Mouse (Mus musculus) urinary bladder, postnatal 4 days (tissue): Measurements from ENCODE around the gene Prrc2a.
"Not testable (repeated sequence)": the region's sequence is repeated elsewhere in the genome, so short reads cannot be mapped to it uniquely, and the experiment has no call there.

ENCODE experiments used
- DNase-seq, 2 experiments: peaks; one replicate each; pipeline ENCODE4 v3.0.0; 2021 to 2022; ENCODE audit warnings: low spot score in 2 of 2

The Prrc2a gene

GRCm38 (mm10) chr17:35133517-35133916 lies 31.2 kb downstream of the Prrc2a start:
- no peak for DNase-seq

GRCm38 (mm10) chr17:35132174-35132560 lies 32.5 kb downstream of the Prrc2a start:
- DNase-seq, result no peak

- DNase-seq, result no peak
Measured at GRCm38 (mm10) chr17:35131500-35132173, 33.1 kb downstream of the Prrc2a start, which contains the start of gene Apom. Gene Apom, minus strand, starts transcription at chr17:35132050.

GRCm38 (mm10) chr17:35131038-35131437 lies 33.7 kb downstream of the Prrc2a start:
- no peak for DNase-seq

- DNase-seq, result no peak
Measured at GRCm38 (mm10) chr17:35128996-35129395, 35.7 kb downstream of the Prrc2a start.

- DNase-seq, result no peak
Measured at GRCm38 (mm10) chr17:35127017-35127416, 37.7 kb downstream of the Prrc2a start.

GRCm38 (mm10) chr17:35126206-35126611 lies 38.5 kb downstream of the Prrc2a start, which contains the start of gene D17H6S53E:
Gene D17H6S53E, plus strand, starts transcription at chr17:35126373.
- peak in 1 of 2 experiments; percentile 72 for DNase-seq

GRCm38 (mm10) chr17:35125578-35125977 lies 39.1 kb downstream of the Prrc2a start:
- DNase-seq, result no peak

GRCm38 (mm10) chr17:35125081-35125480 lies 39.6 kb downstream of the Prrc2a start:
- no peak for DNase-seq

- DNase-seq, result not testable (repeated sequence)
Measured at GRCm38 (mm10) chr17:35124261-35124896, 40.3 kb downstream of the Prrc2a start.

- not testable (repeated sequence) for DNase-seq
Measured at GRCm38 (mm10) chr17:35123287-35123686, 41.4 kb downstream of the Prrc2a start.

- no peak for DNase-seq
Measured at GRCm38 (mm10) chr17:35121871-35122303, 42.8 kb downstream of the Prrc2a start, which contains the start of gene Csnk2b. Gene Csnk2b, minus strand, starts transcription at chr17:35122053.

GRCm38 (mm10) chr17:35121143-35121799 lies 43.4 kb downstream of the Prrc2a start, which contains the start of gene Gpank1:
Gene Gpank1, plus strand, starts transcription at chr17:35121455.
- DNase-seq, result peak; percentile 98

- DNase-seq, result peak in 1 of 2 experiments; percentile 36
Measured at GRCm38 (mm10) chr17:35120745-35121142, 44.0 kb downstream of the Prrc2a start.

GRCm38 (mm10) chr17:35115046-35116019 lies 49.4 kb downstream of the Prrc2a start, which contains the start of gene Ly6g5b:
Gene Ly6g5b, minus strand, starts transcription at chr17:35115428.
- no peak for DNase-seq

GRCm38 (mm10) chr17:35111774-35112173 lies 52.9 kb downstream of the Prrc2a start:
- DNase-seq, result no peak

- no peak for DNase-seq
Measured at GRCm38 (mm10) chr17:35108097-35108496, 56.6 kb downstream of the Prrc2a start, which contains the start of gene Ly6g5c. Gene Ly6g5c, plus strand, starts transcription at chr17:35108279.

GRCm38 (mm10) chr17:35106522-35106921 lies 58.2 kb downstream of the Prrc2a start:
- no peak for DNase-seq

GRCm38 (mm10) chr17:35105740-35106389 lies 58.8 kb downstream of the Prrc2a start:
- no peak for DNase-seq

GRCm38 (mm10) chr17:35104754-35105153 lies 59.9 kb downstream of the Prrc2a start:
- DNase-seq, result no peak
